Mouse (Mus musculus): ENCODE measurements around the gene Unc5cl.

GRCm38 (mm10) chr17:48433006-48433655 is 21.6 kb upstream of the Unc5cl start:
- TF ChIP-seq TAL1 (IDR thresholded peaks at IDR 0.05; ENCODE audit: low read length) (no peak), GATA1 (IDR thresholded peaks at IDR 0.05; ENCODE audit: low read length) (no peak)

Measured in erythroblast, embryonic 14.5 days (primary cell).